Mouse (Mus musculus): Measurements from ENCODE around the gene Ptgs1.

DNA sequence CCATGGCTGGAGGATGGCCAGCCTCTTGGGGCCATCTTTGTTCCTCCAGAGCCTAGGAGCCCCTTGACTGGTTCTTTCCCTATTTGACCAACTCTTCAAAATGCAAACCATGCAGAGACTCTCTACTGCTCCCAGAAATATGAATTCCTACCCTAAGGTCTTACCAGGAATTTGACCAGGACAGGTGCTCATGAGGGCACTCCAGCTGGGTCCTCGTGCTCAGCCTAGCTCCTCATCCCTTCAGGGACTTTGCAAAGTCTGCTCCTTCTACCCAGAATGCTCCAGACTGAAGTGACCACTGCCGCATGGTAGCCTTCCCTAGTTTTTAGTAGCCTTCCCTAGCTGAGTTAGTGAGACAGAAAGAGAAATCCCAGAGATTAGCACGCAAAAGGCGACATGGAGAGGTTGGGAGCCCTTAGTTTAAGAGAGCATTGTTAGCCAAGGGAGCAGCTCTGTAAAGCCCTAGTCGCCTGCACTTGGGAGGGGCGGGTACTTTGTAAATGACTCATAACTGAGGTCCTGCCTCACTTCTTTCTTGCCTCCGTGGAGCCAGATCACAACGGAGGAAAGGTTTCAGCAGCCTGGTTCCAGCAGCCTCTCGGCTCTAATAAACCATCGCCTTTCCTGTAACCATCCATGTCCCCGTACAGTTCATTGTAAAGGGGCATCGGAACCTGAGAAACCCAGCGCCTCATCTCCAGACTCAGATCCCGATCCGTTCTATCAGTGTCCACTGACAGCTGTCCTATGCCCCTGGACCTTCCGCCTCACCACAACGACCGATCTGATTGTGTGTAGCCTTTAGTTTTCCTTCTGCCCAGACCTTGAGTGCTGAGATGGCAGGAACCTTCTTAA, 28.2 kb upstream of the Ptgs1 start:
- no peak for TF ChIP-seq CTCF (IDR thresholded peaks at IDR 0.05; ENCODE audit: low read depth, low read length)
- no peak for TF ChIP-seq GATA1 (IDR thresholded peaks at IDR 0.05; ENCODE audit: borderline replicate concordance, low read length)
- no peak for TF ChIP-seq TAL1 (conservative IDR thresholded peaks at IDR 0.05; ENCODE audit: low read depth, low read length)
- TF ChIP-seq POLR2AphosphoS5 (IDR thresholded peaks at IDR 0.05; ENCODE audit: insufficient replicate concordance, low read depth, low read length) = no peak
